Mouse (Mus musculus): Measurements from ENCODE around the gene Kpna4.
"Not testable (repeated sequence)": the region's sequence is repeated elsewhere in the genome, so short reads cannot be mapped to it uniquely, and the experiment has no call there.

Gene Kpna4

GRCm38 (mm10) chr3:69109079-69109478, 17.8 kb downstream of the Kpna4 start:
- DNase-seq (ENCODE audit: low spot score), result no peak

- DNase-seq (ENCODE audit: low spot score), result no peak
These were observed 32.5 kb downstream of the Kpna4 start for GRCm38 (mm10) chr3:69094456-69094855.

GRCm38 (mm10) chr3:69064005-69064404, 62.9 kb downstream of the Kpna4 start:
- no peak for DNase-seq (ENCODE audit: low spot score)

GRCm38 (mm10) chr3:69062764-69063163, 64.1 kb downstream of the Kpna4 start:
- DNase-seq (ENCODE audit: low spot score), result no peak

- DNase-seq (ENCODE audit: low spot score), result no peak
These were observed 66.2 kb downstream of the Kpna4 start for GRCm38 (mm10) chr3:69060672-69061071.

- no peak for DNase-seq (ENCODE audit: low spot score)
These were observed 71.0 kb downstream of the Kpna4 start for GRCm38 (mm10) chr3:69055871-69056270.

GRCm38 (mm10) chr3:69054760-69055432, 72.0 kb downstream of the Kpna4 start:
- no peak for DNase-seq (ENCODE audit: low spot score)

GRCm38 (mm10) chr3:69051894-69052293, 75.0 kb downstream of the Kpna4 start:
- no peak for DNase-seq (ENCODE audit: low spot score)

- no peak for DNase-seq (ENCODE audit: low spot score)
These were observed 77.9 kb downstream of the Kpna4 start for GRCm38 (mm10) chr3:69049011-69049410.

GRCm38 (mm10) chr3:69047684-69048083, 79.2 kb downstream of the Kpna4 start:
- DNase-seq (ENCODE audit: low spot score), result no peak

GRCm38 (mm10) chr3:69046509-69046908, 80.4 kb downstream of the Kpna4 start:
- DNase-seq (ENCODE audit: low spot score), result no peak

GRCm38 (mm10) chr3:69045750-69046149, 81.2 kb downstream of the Kpna4 start:
- DNase-seq (ENCODE audit: low spot score), result no peak

GRCm38 (mm10) chr3:69045400-69045703, 81.6 kb downstream of the Kpna4 start:
- peak; percentile 6 for DNase-seq (ENCODE audit: low spot score)

- DNase-seq (ENCODE audit: low spot score), result peak; percentile 83
These were observed 82.1 kb downstream of the Kpna4 start, which contains the start of gene Trim59 for GRCm38 (mm10) chr3:69044645-69045399. Gene Trim59 (minus strand): TSS chr3:69044755.

- no peak for DNase-seq (ENCODE audit: low spot score)
These were observed 82.7 kb downstream of the Kpna4 start for GRCm38 (mm10) chr3:69044167-69044591.

GRCm38 (mm10) chr3:69041298-69041697, 85.6 kb downstream of the Kpna4 start:
- peak; percentile 56 for DNase-seq (ENCODE audit: low spot score)

GRCm38 (mm10) chr3:69040105-69040504, 86.8 kb downstream of the Kpna4 start:
- no peak for DNase-seq (ENCODE audit: low spot score)

GRCm38 (mm10) chr3:69026133-69026783, 100.7 kb downstream of the Kpna4 start:
- DNase-seq (ENCODE audit: low spot score), result no peak

- DNase-seq (ENCODE audit: low spot score), result no peak
These were observed 106.1 kb downstream of the Kpna4 start for GRCm38 (mm10) chr3:69020764-69021163.

GRCm38 (mm10) chr3:69020285-69020684, 106.6 kb downstream of the Kpna4 start:
- DNase-seq (ENCODE audit: low spot score), result peak; percentile 30

- not testable (repeated sequence) for DNase-seq (ENCODE audit: low spot score)
These were observed 108.3 kb downstream of the Kpna4 start for GRCm38 (mm10) chr3:69018635-69019034.

- DNase-seq (ENCODE audit: low spot score), result peak; percentile 5
These were observed 109.7 kb downstream of the Kpna4 start for GRCm38 (mm10) chr3:69017181-69017580.

All from T-cell, adult 2 months (primary cell).